Mouse (Mus musculus) right cerebral cortex, postnatal 10 days (tissue): ENCODE results near the gene Adap2.
"Not testable (repeated sequence)": the region's sequence is repeated elsewhere in the genome, so short reads cannot be mapped to it uniquely, and the experiment has no call there.

ENCODE experiments used
- DNase-seq, 2 experiments: peaks; one replicate each; pipeline ENCODE4 v3.0.0; 2021; ENCODE audit warnings: low spot score in 2 of 2

Gene Adap2

DNA sequence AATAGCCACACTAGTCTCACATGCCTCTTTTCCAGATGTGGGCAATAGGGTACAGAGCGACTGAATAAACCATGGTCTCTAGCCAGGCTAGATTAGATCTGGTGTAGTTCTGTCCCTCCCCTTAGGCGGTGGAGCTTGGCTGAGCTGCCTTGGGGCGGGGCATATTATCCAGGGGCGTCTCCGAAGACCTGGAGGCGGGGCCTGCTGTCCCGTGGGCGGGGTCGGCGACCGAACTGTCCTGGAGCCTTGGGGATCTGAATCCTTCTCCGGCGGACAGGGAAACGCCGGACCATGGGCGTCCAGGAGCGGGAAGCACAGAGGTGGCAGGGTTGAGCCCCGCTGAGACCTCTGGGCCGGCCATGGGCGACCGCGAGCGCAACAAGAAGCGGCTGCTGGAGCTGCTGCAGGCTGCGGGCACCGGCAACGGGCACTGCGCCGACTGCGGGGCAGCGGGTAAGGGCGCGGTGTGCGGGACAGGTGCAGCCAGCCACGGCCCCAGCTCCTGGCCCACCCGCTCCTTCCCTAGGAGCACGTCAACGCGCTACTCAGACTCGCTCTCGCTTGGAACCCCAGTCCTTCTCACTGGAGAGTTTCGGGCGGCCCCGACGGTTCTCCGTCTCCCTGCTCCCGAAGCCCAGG is at the start of gene Adap2:
Gene Adap2, plus strand, starts transcription at position 249 of the 639 bp plus-strand sequence.
- peak; percentile 71 to 79 for DNase-seq

DNA sequence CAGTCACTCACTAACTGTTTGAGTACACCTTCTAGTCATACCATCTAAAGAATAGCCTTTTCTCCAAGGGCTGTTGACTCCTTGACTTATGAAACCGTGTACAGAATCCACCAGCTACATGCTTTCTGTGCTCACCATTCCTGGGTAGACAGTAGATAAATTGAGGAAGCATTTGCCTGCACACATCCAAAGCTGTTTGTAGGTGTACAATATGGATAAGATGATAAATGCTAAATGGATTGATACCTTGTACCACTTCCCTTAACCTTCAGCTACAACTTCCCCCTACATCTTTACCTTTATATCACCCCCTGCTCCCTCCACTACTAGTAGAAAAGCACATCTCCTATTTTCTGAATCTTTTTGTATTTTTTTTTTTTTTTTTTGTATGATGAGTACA is 49.5 kb upstream of the Adap2 start:
- no peak for DNase-seq

DNA sequence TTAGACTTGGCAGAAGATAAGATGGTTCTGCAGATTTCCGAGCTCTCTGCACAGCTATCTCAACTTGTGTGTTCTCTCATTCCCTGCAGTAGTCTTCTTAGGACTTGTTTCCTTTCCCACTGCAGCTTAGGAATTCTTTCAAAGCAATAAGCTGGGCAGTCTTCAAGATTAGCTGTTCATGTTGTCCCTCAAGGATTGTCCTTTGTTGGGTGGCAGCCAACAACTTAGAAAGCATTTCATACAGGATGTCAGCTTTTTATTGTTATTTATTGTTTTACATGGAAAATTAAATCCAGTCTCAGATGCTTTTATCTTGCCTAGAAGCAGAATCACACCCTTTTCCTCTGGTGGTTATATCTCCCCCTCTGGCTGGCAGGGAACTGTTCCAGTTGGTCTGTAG is 37.5 kb upstream of the Adap2 start:
- DNase-seq = no peak

DNA sequence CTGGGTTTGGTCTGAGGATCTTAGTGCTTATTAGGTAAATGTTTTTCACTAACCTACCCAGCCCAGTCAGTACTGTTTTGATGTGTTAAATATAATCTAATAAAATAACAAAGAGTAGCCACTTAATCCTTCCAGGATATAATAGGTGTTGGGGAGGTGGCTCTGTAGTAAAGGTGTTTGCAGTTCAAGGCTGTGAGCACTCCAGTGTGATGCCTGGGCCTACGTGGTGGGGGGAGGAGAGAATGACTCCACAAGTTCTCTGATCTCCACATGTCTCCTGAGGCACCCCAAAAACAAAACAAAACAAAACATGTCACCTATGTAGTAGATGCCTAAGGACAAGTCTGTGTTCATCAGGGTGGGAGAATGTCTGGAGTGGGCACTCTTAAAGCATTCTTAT is 21.9 kb upstream of the Adap2 start:
- DNase-seq = no peak

DNA sequence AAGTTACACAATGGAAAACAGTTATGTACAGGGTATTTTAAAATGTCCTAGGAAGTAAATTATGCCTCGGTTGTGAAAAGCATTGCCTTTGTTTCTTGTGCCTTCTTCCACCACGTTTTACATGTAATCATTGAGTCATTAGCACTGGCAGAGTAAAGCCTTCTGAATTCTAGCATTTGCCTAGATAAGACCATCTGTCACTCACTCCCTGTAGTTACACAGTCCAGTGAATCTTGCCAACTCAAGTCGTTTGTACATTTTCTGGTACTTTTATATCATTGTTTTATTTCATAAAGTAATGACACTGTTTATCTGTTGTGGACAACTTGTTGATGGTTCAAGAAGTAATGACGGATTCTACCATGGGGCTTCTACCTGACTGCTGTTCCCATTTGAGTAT is 19.2 kb upstream of the Adap2 start:
- DNase-seq = no peak

DNA sequence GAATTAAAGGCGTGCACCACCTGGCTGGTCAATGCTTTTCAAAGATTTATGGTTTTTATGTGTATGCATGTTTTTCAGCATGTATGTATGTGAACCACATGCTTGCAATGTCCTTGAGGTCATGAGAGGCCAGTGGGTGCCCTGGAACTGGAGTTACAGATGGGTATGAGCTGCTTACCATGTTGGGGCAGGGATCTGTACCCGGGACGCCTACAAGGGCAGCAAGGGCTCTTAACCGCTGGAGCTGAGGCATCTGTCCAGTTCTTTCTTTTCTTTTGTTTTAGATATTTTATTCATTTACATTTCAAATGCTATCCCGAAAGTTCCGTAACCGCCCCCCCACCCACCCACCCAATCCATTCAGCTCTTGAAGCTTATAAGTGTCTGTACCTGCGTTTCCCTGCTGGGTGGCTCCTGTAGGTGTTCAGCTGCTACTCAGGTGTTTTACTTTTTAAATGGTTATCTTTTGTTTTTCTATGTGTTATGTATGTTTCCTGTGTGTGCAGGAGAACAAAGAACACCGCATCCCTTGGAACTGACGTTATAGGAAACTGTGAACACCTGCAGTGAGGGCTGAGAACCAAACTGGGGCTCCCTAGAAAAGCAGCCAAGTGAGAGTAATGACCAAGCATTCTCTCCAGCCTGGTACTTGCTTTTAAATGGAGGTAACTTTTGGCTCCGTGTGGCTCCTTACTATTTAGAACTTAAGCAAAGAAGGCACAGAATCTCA is 17.8 kb upstream of the Adap2 start:
- DNase-seq = no peak

DNA sequence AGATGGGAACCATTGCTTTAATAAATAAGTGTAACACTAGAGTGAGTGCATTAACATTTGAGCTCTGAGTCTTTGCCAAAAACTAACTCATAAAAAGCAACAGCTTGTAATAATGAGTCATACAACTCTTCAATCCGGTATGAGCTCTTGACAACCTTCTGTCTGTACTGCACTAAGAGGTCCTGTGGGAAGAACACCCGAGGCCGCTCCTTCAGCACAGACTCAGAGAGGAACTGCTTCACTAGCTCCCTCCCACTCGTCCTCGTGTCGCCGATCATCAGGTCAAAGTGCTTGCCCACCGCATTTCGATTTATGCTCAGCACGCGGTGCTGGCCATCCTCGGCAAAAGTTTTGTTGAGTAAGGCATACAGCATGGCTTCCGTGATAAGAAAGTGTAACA is 17.1 kb upstream of the Adap2 start:
- DNase-seq = no peak

DNA sequence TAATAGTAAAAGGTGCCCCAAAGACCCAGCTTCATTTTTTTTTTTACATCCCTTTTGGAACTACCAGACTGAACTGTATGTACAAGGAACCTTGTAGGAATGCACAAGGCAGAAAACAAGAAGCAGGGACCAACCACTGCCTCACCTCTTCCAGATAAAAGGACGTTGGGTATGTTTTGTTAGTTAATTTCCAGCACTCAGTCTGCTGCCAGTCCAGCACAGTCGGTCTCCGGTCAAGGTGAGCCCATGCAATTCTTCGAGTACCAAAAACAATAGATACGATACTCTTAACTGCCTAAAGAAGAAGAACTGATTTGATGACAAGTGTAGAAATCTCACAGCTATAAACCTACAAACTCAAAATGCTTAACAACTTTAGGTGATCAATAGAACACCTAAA is 16.1 kb upstream of the Adap2 start:
- DNase-seq = no peak

DNA sequence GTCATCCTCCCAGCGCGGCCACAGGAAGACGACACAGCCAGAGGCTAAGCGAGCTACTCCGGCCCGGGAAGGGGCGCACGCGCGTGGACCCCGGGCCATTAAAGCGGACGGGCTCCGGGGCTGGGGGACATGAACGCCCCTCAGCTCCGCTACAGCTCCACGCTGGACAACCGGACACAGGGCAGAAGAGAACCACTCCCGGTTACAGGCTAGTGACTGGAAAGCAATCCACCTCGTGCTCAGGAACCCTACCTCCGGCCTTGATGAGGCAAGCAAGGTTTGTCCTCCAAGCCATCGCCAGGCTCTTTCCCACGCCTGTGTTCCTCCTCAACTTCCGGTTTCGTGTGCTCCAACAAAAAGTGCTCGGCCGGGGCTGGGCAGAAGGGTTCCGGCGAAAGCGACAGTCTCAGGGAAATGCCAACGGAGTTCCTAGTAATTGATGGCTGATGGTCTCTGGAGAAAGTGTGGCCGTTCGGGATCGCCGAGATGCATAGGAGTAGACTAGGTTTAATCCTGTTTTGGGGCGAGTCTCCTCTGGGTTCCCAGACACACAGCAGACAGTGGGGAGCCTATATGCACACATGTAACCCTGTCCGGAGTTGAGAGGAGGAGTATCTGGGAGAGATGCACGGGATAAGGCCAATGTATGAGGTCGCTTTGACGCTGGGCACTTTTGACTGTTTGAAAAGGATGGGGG is 11.9 kb upstream of the Adap2 start, which contains the start of gene Tefm:
Gene Tefm, minus strand, starts transcription at position 351 of the 697 bp plus-strand sequence.
- DNase-seq = peak; percentile 90 to 93

DNA sequence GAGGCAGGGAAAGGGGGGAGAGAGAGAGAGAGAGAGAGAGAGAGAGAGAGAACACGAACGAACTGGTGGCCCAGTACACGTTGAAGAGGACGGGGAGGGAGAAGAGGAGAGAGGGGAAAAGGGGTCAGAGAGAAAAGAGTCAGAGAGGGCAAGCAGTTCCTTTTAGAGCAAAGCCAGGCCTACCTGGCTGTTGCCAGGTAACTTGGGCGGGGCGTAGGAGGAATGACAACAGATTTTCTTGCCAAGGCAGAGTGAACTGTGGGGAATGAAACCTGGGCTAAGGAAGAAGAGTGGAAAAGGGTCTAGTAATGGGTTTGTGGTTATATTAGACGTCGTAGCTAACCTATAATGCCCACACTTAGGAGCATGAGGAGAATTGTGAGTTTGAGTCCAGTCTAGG is 11.0 kb upstream of the Adap2 start:
- DNase-seq = no peak

DNA sequence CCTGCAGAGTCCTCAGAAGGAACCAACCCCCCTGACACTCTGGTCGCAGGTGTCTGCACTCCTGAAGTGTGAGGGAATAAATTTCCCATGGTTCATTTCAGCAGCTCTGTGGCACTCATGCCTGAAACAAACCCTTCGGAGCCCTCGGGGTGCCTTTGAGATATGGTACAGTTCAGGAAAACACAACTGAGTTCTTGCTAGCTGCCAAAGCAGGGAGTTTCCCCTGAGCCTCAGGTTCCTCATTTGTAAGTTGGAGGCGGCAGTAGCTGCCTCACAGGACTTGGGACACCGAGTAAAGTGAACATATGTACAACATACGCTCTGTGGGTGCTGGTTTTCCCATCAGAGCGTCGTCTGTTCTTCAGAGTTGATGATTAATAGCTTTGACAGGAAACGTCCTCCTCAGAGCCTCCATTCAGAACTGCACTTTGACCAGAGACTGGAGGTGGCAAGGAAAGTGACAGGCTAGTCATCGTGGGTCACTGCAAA is 8.1 kb upstream of the Adap2 start:
- no peak for DNase-seq

DNA sequence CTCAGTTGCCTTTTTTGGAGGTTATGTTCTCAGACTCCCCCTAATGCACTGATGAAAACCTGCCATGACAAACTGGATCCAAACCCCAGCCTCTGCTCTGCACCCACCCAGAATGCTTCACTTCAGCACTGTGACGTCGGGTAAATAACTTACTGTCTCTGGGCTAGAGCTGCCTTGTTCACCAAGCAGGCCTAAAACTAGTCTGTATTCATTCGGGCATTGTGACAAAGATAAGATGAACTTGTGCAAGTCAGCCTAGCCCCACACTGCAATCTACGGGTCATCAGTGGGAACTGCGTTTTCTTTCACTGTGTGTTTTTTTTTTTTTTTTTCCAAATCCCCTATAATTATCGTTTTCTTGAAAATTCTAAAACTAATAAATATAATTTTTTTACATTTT is 6.2 kb upstream of the Adap2 start:
- DNase-seq = no peak

DNA sequence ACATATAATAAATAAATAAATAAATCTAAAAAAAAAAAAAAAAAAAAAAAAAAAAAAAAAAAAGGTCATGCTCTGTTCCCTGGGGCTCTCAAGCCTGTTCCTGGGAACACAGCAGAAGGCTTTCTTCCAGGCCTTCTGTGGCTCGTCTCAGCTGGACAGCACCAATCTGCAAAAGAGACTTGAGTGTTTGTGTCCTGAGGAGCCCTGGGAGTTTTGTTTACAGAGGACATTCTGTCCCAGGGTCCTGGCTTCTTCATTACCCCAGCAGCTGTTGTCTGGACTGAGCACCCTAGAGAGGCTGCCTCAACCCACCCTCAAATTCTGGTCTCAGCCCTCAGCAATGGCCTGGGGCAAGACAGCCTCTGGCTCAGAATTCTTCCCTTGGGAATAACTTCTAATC is 5.6 kb upstream of the Adap2 start:
- DNase-seq = no peak

DNA sequence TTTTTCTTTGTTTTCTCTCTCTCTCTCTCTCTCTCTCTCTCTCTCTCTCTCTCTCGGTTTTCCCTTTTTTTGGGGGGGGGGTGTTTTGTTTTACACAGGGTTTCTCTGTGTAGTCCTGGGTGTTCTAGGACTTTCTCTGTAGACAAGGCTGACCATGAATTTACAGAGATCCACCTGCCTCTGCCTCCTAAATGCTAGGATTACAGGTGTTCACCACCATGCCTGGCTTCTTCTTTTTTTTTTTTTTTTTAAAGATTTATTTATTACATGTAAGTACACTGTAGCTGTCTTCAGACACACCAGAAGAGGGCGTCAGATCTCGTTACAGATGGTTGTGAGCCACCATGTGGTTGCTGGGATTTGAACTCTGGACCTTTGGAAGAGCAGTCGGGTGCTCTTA is 4.9 kb upstream of the Adap2 start:
- not testable (repeated sequence) for DNase-seq

DNA sequence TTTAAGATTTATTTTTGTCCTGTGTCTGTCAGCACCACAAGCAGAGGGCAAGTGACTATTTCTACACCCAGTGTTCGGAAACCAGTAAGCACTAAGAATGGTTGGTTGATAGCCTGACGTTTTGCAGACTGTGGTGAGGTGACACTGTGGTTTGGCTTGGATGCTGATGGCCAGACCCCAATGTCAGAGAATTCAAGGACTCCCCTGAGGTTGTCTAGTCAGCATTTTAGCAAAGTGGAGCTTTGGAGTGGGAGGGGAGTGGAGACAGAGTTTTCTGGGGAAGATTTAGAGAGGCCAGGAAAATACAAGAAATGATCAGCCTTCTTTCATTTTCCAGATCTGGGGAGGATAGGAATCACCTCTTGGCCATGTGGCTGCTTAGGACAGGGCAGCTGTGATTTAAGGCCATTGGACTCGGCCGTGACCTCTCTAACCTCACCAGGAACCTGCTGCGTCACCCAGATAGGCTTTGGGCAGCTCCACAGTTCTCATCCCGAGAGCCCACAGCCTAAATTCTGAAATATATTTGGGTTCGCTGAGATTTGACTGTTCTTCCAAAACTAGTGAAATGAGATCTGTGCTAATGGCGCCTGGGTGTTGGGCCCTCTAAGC is 4.4 kb upstream of the Adap2 start:
- DNase-seq = no peak

DNA sequence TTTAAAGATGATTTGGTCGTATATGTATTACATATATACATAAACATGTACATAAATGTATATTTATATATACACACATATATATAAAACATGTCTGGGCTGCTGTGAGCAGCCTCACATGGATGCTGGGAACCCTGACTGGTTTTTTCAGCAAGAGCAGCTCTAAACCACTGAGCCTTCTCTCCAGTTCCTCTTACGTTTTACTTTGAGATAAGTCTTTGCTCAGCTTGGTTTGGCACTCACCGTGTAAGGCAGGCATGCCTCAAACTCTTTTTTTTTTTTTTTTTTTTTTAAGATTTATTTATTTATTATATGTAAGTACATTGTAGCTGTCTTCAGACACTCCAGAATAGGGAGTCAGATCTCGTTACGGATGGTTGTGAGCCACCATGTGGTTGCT is 3.3 kb upstream of the Adap2 start:
- no peak for DNase-seq

DNA sequence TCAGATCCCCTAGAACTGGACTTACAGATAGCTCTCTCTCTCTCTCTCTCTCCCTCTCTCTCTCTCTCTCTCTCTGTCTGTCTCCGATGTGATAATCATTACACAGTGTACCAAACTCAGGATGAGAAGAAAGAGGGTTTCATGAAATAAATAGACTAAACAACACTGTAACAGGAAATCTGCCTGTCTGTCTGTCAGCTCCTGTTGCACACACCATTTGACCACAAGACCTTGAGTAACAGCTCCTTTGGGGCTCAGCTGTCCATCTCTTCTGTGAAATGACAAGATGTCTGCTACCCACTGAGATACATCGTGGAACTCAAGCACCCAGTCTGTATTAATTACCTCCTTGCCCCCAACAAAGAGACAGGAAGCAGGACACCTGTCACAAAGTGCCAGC is 2.4 kb upstream of the Adap2 start:
- DNase-seq = no peak

DNA sequence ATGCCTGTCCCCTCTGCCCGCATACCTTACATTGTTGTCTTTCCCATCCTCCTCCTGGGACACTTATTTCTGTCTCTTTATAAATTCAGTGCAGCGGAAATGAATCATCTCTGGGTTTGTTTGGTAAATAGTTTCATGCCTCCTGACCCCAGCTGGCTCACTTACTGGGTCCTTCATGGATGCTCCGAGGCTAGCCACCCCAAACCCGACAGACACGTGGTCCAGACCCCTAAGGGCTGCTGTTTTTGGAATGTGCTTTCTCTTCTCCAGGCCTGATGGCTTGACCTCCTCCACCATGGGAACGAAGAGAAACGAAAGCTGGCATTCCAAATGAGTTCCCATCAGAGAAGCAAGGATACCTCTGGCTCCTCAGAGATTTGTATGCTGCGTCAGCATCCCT is 1.5 kb upstream of the Adap2 start:
- no peak for DNase-seq

DNA sequence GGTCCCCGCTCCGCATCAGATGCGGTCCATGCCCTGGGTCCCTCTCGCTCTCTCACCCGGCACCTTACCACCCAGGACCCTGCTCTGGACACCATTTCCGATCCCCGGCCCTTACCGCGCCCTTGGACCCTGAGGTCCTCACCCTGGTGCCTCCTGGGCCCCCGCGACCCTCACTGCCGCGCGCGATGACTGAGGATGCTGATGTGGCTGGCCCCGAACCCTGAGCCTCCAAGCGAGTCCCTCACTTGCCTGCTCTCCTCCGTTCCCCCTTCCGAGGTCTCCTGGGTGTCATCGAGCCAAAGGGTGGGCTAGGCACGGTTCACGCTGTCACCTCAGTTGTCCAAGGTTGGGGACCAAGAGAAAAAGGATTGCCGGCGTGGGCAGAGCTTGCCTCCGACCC is 596 bp downstream of the Adap2 start:
- DNase-seq = no peak

DNA sequence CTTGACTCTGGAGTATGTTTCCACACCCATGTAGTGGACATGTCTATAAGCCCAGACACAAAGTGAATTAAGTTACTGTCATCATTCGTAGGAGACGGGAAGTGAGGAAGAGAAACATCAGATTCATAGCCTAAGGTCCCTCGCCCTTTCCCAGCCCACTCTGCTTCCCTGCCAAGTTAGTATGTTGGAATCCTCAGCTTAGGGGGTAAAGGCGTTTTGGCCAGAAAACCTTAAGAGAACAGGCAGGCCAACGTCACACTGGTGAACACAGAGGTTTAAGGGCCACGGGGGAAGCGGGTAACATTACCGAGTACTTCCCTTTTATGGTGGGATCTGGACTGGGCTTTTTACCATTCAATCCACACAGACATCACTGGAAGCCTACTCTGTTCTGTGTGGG is 1.6 kb downstream of the Adap2 start:
- no peak for DNase-seq

DNA sequence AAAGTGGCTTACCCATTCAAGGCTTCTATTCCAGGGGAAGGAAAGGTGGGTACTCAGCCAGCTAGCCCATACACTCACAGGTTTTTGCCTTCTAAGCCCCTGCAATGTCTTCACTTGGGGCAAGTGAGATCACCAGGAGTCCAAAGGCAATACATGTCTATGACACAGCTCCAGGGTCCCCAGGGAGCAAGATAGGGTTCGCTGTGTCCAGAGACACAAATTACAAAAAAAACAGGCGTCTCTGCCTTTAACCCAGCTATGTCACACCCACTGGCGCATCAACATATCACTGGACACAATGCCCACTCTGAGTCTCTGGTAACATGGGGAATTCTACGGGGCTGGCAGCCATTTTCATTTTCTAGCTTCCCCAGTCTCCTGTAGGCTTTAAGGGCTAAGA is 2.1 kb downstream of the Adap2 start:
- DNase-seq = no peak

DNA sequence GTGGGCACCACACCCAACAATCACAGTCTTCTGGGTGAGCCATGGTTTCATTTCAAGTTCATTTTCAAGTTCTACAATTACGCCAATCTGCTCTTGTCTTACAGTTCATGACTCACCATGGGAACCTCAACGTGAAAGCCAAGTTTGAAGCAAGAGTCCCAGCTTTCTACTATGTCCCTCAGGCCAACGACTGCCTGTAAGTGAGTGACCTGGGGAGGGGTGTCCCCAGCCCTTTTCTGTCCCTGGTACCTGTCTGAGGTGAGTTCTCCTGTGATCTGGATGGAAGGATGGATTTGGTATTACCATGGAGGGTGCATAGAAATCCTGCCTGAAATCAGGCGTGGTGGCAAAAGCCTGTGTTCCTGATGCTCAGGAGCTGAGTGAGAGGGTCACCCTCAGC is 2.9 kb downstream of the Adap2 start:
- DNase-seq = no peak

DNA sequence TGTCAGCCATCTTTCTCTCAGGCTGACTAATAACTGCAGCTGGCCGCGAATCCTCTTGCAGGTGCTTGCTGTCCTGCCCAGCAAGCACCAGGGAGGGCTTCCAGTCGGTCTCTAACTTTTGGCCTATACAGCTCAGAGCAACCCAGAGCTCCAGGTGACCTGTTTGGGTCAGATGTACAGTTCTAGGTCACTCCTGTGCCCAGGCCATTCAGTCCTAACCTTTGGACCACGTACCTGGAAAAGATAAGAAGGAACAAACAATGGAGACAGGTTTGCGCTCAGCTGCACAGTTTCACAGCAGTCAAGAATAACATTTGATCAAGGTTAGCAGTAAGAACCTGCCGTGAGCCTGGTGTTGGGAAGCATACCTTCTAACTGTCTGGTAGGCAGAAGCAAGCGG is 5.1 kb downstream of the Adap2 start:
- DNase-seq = no peak
